Mouse (Mus musculus) forebrain, embryonic 10.5 days (tissue): ENCODE measurements around the gene 4930447C04Rik. TPM values are rescaled to one million over a fixed set of nuclear protein-coding genes. Genes with fewer than 3 reads are reported as not detected.

Experiments
- polyA plus RNA-seq: library from polyadenylated mRNA; unstranded; fragments of >200 nt; fragmentation: Nextera tagmentation; extraction: Ambion mirVana; gene quantifications from 2 replicates; pipeline ENCODE4 v1.2.1, GENCODE M21; 2016

4930447C04Rik gene
- polyA plus RNA-seq, 1 experiment from 2014 or later, result 2.6 TPM

Other genes starting within 250 kb of the 4930447C04Rik start
- gene Ppm1a, start 183.3 kb downstream of the 4930447C04Rik start, polyA plus RNA-seq, result 32.8 and 39.6 TPM in 2 replicates
- 3.2 and 8.0 TPM in 2 replicates for gene Six6, start 882 bp downstream of the 4930447C04Rik start, polyA plus RNA-seq
- gene Six1, start 113.1 kb upstream of the 4930447C04Rik start, polyA plus RNA-seq, result 10.7 and 11.4 TPM in 2 replicates
- 7.0 and 7.6 TPM in 2 replicates for gene Six4, start 172.7 kb upstream of the 4930447C04Rik start, polyA plus RNA-seq
- 35.8 and 37.5 TPM in 2 replicates for gene Mnat1, start 182.9 kb upstream of the 4930447C04Rik start, polyA plus RNA-seq